Mouse (Mus musculus) left cerebral cortex, postnatal 10 days (tissue): ENCODE results near the gene Eya2. TPM values are rescaled to one million over a fixed set of nuclear protein-coding genes. Genes with fewer than 3 reads are reported as not detected.

Experiments
- total RNA-seq, 2 experiments: library from RNA; stranded (reverse); gene quantifications; 2 replicates each; pipeline ENCODE4 v1.2.3; 2021

The Eya2 gene
- total RNA-seq, 2 experiments from 2014 or later = 5.4 to 6.8 TPM

Other genes with a start within 250 kb of the Eya2 start
- under 1 TPM; 0.59 to 0.79 TPM for gene Zfp663, start 226.3 kb upstream of the Eya2 start, total RNA-seq
- 10 to 100 TPM; 11.9 to 13.2 TPM for gene Zfp334, start 206.8 kb upstream of the Eya2 start, total RNA-seq
- gene Ocstamp, start 194.6 kb upstream of the Eya2 start, total RNA-seq = not detected
- gene Slc13a3, start 121.8 kb upstream of the Eya2 start, total RNA-seq = 10 to 100 TPM; 18.7 to 19.9 TPM
- 10 to 100 TPM; 21.7 to 22.8 TPM for gene Trp53rka, start 101.7 kb upstream of the Eya2 start, total RNA-seq
- 1 to 10 TPM; 1.6 to 1.9 TPM for gene Slc2a10, start 91.2 kb upstream of the Eya2 start, total RNA-seq